Mouse (Mus musculus): ENCODE measurements around the gene BC005624. TPM values are rescaled to one million over a fixed set of nuclear protein-coding genes. Genes with fewer than 3 reads are reported as not detected.

BC005624 gene
- polyA plus RNA-seq (2016; fragmentation: Nextera tagmentation; extraction: Ambion mirVana): 63.3 and 71.9 TPM in 2 replicates

- H3K27ac ChIP-seq (replicated peaks): peak within 1 kb of the TSS; percentile 85
- peaks cover 33% of the 10 kb centered on the region for H3K36me3 ChIP-seq
- H3K9me3 ChIP-seq (replicated peaks): no peaks in the 10 kb centered on the region
- H3K4me3 ChIP-seq: peak within 1 kb of the TSS; percentile 86
- under 1% methylated on average over 66 of the region's 66 CpGs for WGBS
- H3K4me1 ChIP-seq: peaks cover 34% of the 10 kb centered on the region
- DNase-seq (ENCODE audit: low spot score): peak; percentile 99
- H3K27me3 ChIP-seq (ENCODE audit: low read depth, poor library complexity, severe bottlenecking): 0 out of 2 replicates have a peak, but pooled peaks cover 3% of the 10 kb centered on the region
Observed at GRCm38 (mm10) chr2:30981790-30982513, at the start of gene BC005624, which contains the start of gene Usp20. BC005624 (minus strand) TSS chr2:30982201. Usp20 (plus strand) TSS chr2:30982279.

- 79% methylated on average over 8 of the region's 8 CpGs for WGBS
- no peak overlapping the region for H3K4me3 ChIP-seq
- no peaks in the 10 kb centered on the region for H3K27me3 ChIP-seq (ENCODE audit: low read depth, poor library complexity, severe bottlenecking)
- H3K4me1 ChIP-seq: peaks cover 9% of the 10 kb centered on the region
- H3K27ac ChIP-seq (replicated peaks): no peak overlapping the region
- DNase-seq (ENCODE audit: low spot score): no peak
- H3K9me3 ChIP-seq (replicated peaks): no peaks in the 10 kb centered on the region
- peaks cover 30% of the 10 kb centered on the region for H3K36me3 ChIP-seq
Observed at GRCm38 (mm10) chr2:31026642-31027041, 44.6 kb upstream of the BC005624 start.

GRCm38 (mm10) chr2:31025458-31025857 lies 43.5 kb upstream of the BC005624 start:
- WGBS: 90% methylated on average over 3 of the region's 3 CpGs
- DNase-seq (ENCODE audit: low spot score): no peak
- peaks cover 9% of the 10 kb centered on the region for H3K4me1 ChIP-seq
- H3K36me3 ChIP-seq: peaks cover 32% of the 10 kb centered on the region
- no peak overlapping the region for H3K27ac ChIP-seq (replicated peaks)
- no peaks in the 10 kb centered on the region for H3K27me3 ChIP-seq (ENCODE audit: low read depth, poor library complexity, severe bottlenecking)
- no peaks in the 10 kb centered on the region for H3K9me3 ChIP-seq (replicated peaks)
- no peak overlapping the region for H3K4me3 ChIP-seq

GRCm38 (mm10) chr2:31024618-31025370 lies 42.8 kb upstream of the BC005624 start:
- no peak overlapping the region for H3K4me3 ChIP-seq
- no peak overlapping the region for H3K27ac ChIP-seq (replicated peaks)
- DNase-seq (ENCODE audit: low spot score): peak; percentile 52
- H3K27me3 ChIP-seq (ENCODE audit: low read depth, poor library complexity, severe bottlenecking): no peaks in the 10 kb centered on the region
- H3K9me3 ChIP-seq (replicated peaks): no peaks in the 10 kb centered on the region
- peaks cover 32% of the 10 kb centered on the region for H3K36me3 ChIP-seq
- WGBS: 26% methylated on average over 5 of the region's 5 CpGs
- peaks cover 9% of the 10 kb centered on the region for H3K4me1 ChIP-seq

GRCm38 (mm10) chr2:31023940-31024339 lies 41.9 kb upstream of the BC005624 start:
- Histone ChIP-seq H3K9me3 (replicated peaks) (no peaks in the 10 kb centered on the region), H3K36me3 (peaks cover 39% of the 10 kb centered on the region), H3K27me3 (ENCODE audit: low read depth, poor library complexity, severe bottlenecking) (no peaks in the 10 kb centered on the region), H3K4me3 (no peak overlapping the region), H3K4me1 (peaks cover 9% of the 10 kb centered on the region), H3K27ac (replicated peaks) (no peak overlapping the region)
- WGBS: 77% methylated on average over 5 of the region's 5 CpGs
- no peak for DNase-seq (ENCODE audit: low spot score)

- H3K27me3 ChIP-seq (ENCODE audit: low read depth, poor library complexity, severe bottlenecking): no peaks in the 10 kb centered on the region
- no peaks in the 10 kb centered on the region for H3K4me1 ChIP-seq
- H3K4me3 ChIP-seq: no peak overlapping the region
- DNase-seq (ENCODE audit: low spot score): no peak
- no peak overlapping the region for H3K27ac ChIP-seq (replicated peaks)
- WGBS: 93% methylated on average over 2 of the region's 2 CpGs
- no peaks in the 10 kb centered on the region for H3K9me3 ChIP-seq (replicated peaks)
- H3K36me3 ChIP-seq: peaks cover 60% of the 10 kb centered on the region
Observed at GRCm38 (mm10) chr2:31020202-31020601, 38.2 kb upstream of the BC005624 start.

- H3K9me3 ChIP-seq (replicated peaks): no peaks in the 10 kb centered on the region
- H3K27ac ChIP-seq (replicated peaks): no peak overlapping the region
- no peak for DNase-seq (ENCODE audit: low spot score)
- H3K36me3 ChIP-seq: peaks cover 60% of the 10 kb centered on the region
- no peak overlapping the region for H3K4me3 ChIP-seq
- no peaks in the 10 kb centered on the region for H3K4me1 ChIP-seq
- WGBS: 89% methylated on average over 8 of the region's 8 CpGs
- no peaks in the 10 kb centered on the region for H3K27me3 ChIP-seq (ENCODE audit: low read depth, poor library complexity, severe bottlenecking)
Observed at GRCm38 (mm10) chr2:31019011-31019410, 37.0 kb upstream of the BC005624 start.

GRCm38 (mm10) chr2:31018519-31018918 lies 36.5 kb upstream of the BC005624 start:
- WGBS: 85% methylated on average over 8 of the region's 8 CpGs
- no peak overlapping the region for H3K27ac ChIP-seq (replicated peaks)
- no peak overlapping the region for H3K4me3 ChIP-seq
- H3K36me3 ChIP-seq: peaks cover 60% of the 10 kb centered on the region
- DNase-seq (ENCODE audit: low spot score): no peak
- no peaks in the 10 kb centered on the region for H3K27me3 ChIP-seq (ENCODE audit: low read depth, poor library complexity, severe bottlenecking)
- H3K4me1 ChIP-seq: no peaks in the 10 kb centered on the region
- H3K9me3 ChIP-seq (replicated peaks): no peaks in the 10 kb centered on the region

- Histone ChIP-seq H3K27me3 (ENCODE audit: low read depth, poor library complexity, severe bottlenecking) (no peaks in the 10 kb centered on the region), H3K4me3 (no peak overlapping the region), H3K9me3 (replicated peaks) (no peaks in the 10 kb centered on the region), H3K4me1 (no peaks in the 10 kb centered on the region), H3K27ac (replicated peaks) (no peak overlapping the region), H3K36me3 (peaks cover 60% of the 10 kb centered on the region)
- 93% methylated on average over 18 of the region's 18 CpGs for WGBS
- no peak for DNase-seq (ENCODE audit: low spot score)
Observed at GRCm38 (mm10) chr2:31017625-31018317, 35.8 kb upstream of the BC005624 start.

- Histone ChIP-seq H3K9me3 (replicated peaks) (no peaks in the 10 kb centered on the region), H3K36me3 (peaks cover 53% of the 10 kb centered on the region), H3K27ac (replicated peaks) (no peak overlapping the region), H3K4me1 (no peaks in the 10 kb centered on the region), H3K27me3 (ENCODE audit: low read depth, poor library complexity, severe bottlenecking) (no peaks in the 10 kb centered on the region), H3K4me3 (no peak overlapping the region)
- WGBS: 81% methylated on average over 14 of the region's 14 CpGs
- DNase-seq (ENCODE audit: low spot score): no peak
Observed at GRCm38 (mm10) chr2:31013371-31014120, 31.5 kb upstream of the BC005624 start.

GRCm38 (mm10) chr2:31007208-31007607 lies 25.2 kb upstream of the BC005624 start:
- 92% methylated on average over 5 of the region's 5 CpGs for WGBS
- peaks cover 62% of the 10 kb centered on the region for H3K36me3 ChIP-seq

GRCm38 (mm10) chr2:31006434-31006833 lies 24.4 kb upstream of the BC005624 start:
- 83% methylated on average over 5 of the region's 5 CpGs for whole genome bisulfite sequencing
- no peak for DNase-seq (ENCODE audit: low spot score)
- Histone ChIP-seq H3K36me3 (peaks cover 62% of the 10 kb centered on the region), H3K27me3 (ENCODE audit: low read depth, poor library complexity, severe bottlenecking) (no peaks in the 10 kb centered on the region), H3K27ac (replicated peaks) (no peak overlapping the region), H3K9me3 (replicated peaks) (no peaks in the 10 kb centered on the region), H3K4me1 (no peaks in the 10 kb centered on the region), H3K4me3 (no peak overlapping the region)

More at GRCm38 (mm10) chr2:31007208-31007607, 25.2 kb upstream of the BC005624 start:
- Histone ChIP-seq H3K27me3 (ENCODE audit: low read depth, poor library complexity, severe bottlenecking) (no peaks in the 10 kb centered on the region), H3K4me1 (no peaks in the 10 kb centered on the region), H3K9me3 (replicated peaks) (no peaks in the 10 kb centered on the region), H3K4me3 (no peak overlapping the region), H3K27ac (replicated peaks) (no peak overlapping the region)
- DNase-seq (ENCODE audit: low spot score): no peak
